Mouse (Mus musculus) forebrain, embryonic 11.5 days (tissue): ENCODE data around the gene Lcat. TPM values are rescaled to one million over a fixed set of nuclear protein-coding genes. Genes with fewer than 3 reads are reported as not detected.

ENCODE experiments used
- ATAC-seq: fragments of 200-750 bp; cut with Nextera tagmentation; replicated peaks from 2 replicates; pipeline ENCODE4 v1.8.0; 2017; ENCODE audit warnings: moderate TSS enrichment; ENCODE audit not compliant: low FRiP score
- DNase-seq: peaks from one replicate; pipeline ENCODE4 v3.0.0-alpha.2; 2017; ENCODE audit warnings: low spot score
- H3K27ac ChIP-seq: fragments of 300-500 bp; sonication (generic); 2 replicates; pipeline ENCODE4 v1.5.1; 2014; ENCODE audit warnings: low read depth, low read length
- H3K27me3 ChIP-seq: fragments of 300-500 bp; sonication (generic); 2 replicates; pipeline ENCODE4 v1.6.1; 2014; ENCODE audit warnings: mild to moderate bottlenecking, low read length, mixed read lengths; ENCODE audit not compliant: control insufficient read depth, insufficient read depth
- H3K36me3 ChIP-seq: fragments of 300-500 bp; sonication (generic); 2 replicates; pipeline ENCODE4 v1.6.1; 2014; ENCODE audit warnings: mild to moderate bottlenecking, low read length, moderate library complexity, mixed read lengths; ENCODE audit not compliant: control insufficient read depth, insufficient read depth
- H3K4me1 ChIP-seq: fragments of 300-500 bp; sonication (generic); replicated peaks from 2 replicates; pipeline ENCODE4 v1.6.1; 2014; ENCODE audit warnings: low read length, mixed read lengths; ENCODE audit not compliant: control insufficient read depth, insufficient read depth
- H3K4me2 ChIP-seq: fragments of 300-500 bp; sonication (generic); 2 replicates; pipeline ENCODE4 v1.6.1; 2014; ENCODE audit warnings: low read depth, mild to moderate bottlenecking, low read length, moderate library complexity, mixed read lengths; ENCODE audit not compliant: severe bottlenecking
- H3K4me3 ChIP-seq: fragments of 300-500 bp; sonication (generic); 2 replicates; pipeline ENCODE4 v1.5.1; 2014; ENCODE audit warnings: low read depth, low read length
- H3K9ac ChIP-seq: fragments of 300-500 bp; sonication (generic); 2 replicates; pipeline ENCODE4 v1.6.1; 2014; ENCODE audit warnings: low read length
- H3K9me3 ChIP-seq: fragments of 300-500 bp; sonication (generic); 2 replicates; pipeline ENCODE4 v1.6.1; 2016; ENCODE audit warnings: low read length, mixed read lengths; ENCODE audit not compliant: control insufficient read depth
- WGBS: fragments of 180-500 bp; shearing (Covaris S2); extraction: QIAGEN DNeasy Blood & Tissue Kit; methylation state at CpG from one replicate; pipeline ENCODE4 v1.1.7; 2014; 5-methylcytosine and 5-hydroxymethylcytosine counted together
- polyA plus RNA-seq: library from polyadenylated mRNA; unstranded; fragments of >200 nt; fragmentation: Nextera tagmentation; extraction: Ambion mirVana; gene quantifications from 2 replicates; pipeline ENCODE4 v1.2.1, GENCODE M21; 2014

Lcat gene
- polyA plus RNA-seq, 1 experiment from 2014 or later, result 0.55 TPM

GRCm38 (mm10) chr8:105937496-105938305, 5.5 kb downstream of the Lcat start:
- H3K9me3 ChIP-seq, result no peaks in the 10 kb centered on the region
- peak overlapping the region; percentile 32; the same call in 1 of the 2 replicates for H3K27ac ChIP-seq
- H3K4me1 ChIP-seq, result peaks cover 6% of the 10 kb centered on the region; the same call in 1 of the 2 replicates
- no peaks in the 10 kb centered on the region for H3K27me3 ChIP-seq
- DNase-seq, result peak; percentile 62
- WGBS, result 1% methylated on average over 33 of the region's 33 CpGs
- ATAC-seq, result no peak; the same call in 1 of the 2 replicates
- H3K4me2 ChIP-seq, result peak overlapping the region; percentile 97
- H3K9ac ChIP-seq, result peak overlapping the region; percentile 84
- peak overlapping the region; percentile 49 for H3K4me3 ChIP-seq
- H3K36me3 ChIP-seq, result no peaks in the 10 kb centered on the region

GRCm38 (mm10) chr8:105936866-105937475, 6.2 kb downstream of the Lcat start:
- Histone ChIP-seq H3K4me3 (peak overlapping the region; percentile 49), H3K4me1 (peaks cover 6% of the 10 kb centered on the region; the same call in 1 of the 2 replicates), H3K36me3 (no peaks in the 10 kb centered on the region), H3K27ac (peak overlapping the region; percentile 32), H3K27me3 (no peaks in the 10 kb centered on the region), H3K9ac (peak overlapping the region; percentile 84), H3K9me3 (no peaks in the 10 kb centered on the region), H3K4me2 (peak overlapping the region; percentile 97)
- under 1% methylated on average over 30 of the region's 30 CpGs for WGBS
- ATAC-seq, result peak; percentile 88
- peak; percentile 91 for DNase-seq

GRCm38 (mm10) chr8:105935863-105936603, 7.1 kb downstream of the Lcat start:
- DNase-seq (no peak), ATAC-seq (no peak)
- Histone ChIP-seq H3K4me1 (peaks cover 6% of the 10 kb centered on the region; the same call in 1 of the 2 replicates), H3K4me2 (peak overlapping the region; percentile 97), H3K9ac (peak overlapping the region; percentile 84), H3K27me3 (no peaks in the 10 kb centered on the region), H3K27ac (no peak overlapping the region), H3K9me3 (no peaks in the 10 kb centered on the region), H3K4me3 (peak overlapping the region; percentile 49), H3K36me3 (no peaks in the 10 kb centered on the region)
- WGBS, result 27% methylated on average over 7 of the region's 7 CpGs

- ATAC-seq (no peak), DNase-seq (no peak)
- Histone ChIP-seq H3K9me3 (no peaks in the 10 kb centered on the region), H3K4me1 (peaks cover 6% of the 10 kb centered on the region; the same call in 1 of the 2 replicates), H3K36me3 (no peaks in the 10 kb centered on the region), H3K27ac (no peak overlapping the region), H3K9ac (no peak overlapping the region), H3K4me2 (no peak overlapping the region), H3K4me3 (no peak overlapping the region), H3K27me3 (no peaks in the 10 kb centered on the region)
- WGBS, result 88% methylated on average over 6 of the region's 6 CpGs
These were observed 8.1 kb downstream of the Lcat start for GRCm38 (mm10) chr8:105935105-105935504.

- H3K4me3 ChIP-seq, result no peak within 1 kb of the TSS
- H3K36me3 ChIP-seq, result no peaks in the 10 kb centered on the region
- no peaks in the 10 kb centered on the region for H3K9me3 ChIP-seq
- 100% methylated on average over 2 of the region's 2 CpGs for WGBS
- DNase-seq (peak; percentile 32), ATAC-seq (no peak)
- H3K4me1 ChIP-seq, result peaks cover 6% of the 10 kb centered on the region; the same call in 1 of the 2 replicates
- H3K4me2 ChIP-seq, result no peak within 1 kb of the TSS
- H3K9ac ChIP-seq, result no peak within 1 kb of the TSS
- no peaks in the 10 kb centered on the region for H3K27me3 ChIP-seq
- no peak within 1 kb of the TSS for H3K27ac ChIP-seq
These were observed 9.4 kb downstream of the Lcat start, which contains the start of gene Ctrl for GRCm38 (mm10) chr8:105933762-105934161. Gene Ctrl (minus strand): TSS chr8:105933862.

GRCm38 (mm10) chr8:105932525-105932924, 10.7 kb downstream of the Lcat start:
- no peak overlapping the region for H3K27ac ChIP-seq
- H3K9me3 ChIP-seq, result no peaks in the 10 kb centered on the region
- H3K9ac ChIP-seq, result no peak overlapping the region
- H3K36me3 ChIP-seq, result no peaks in the 10 kb centered on the region
- 91% methylated on average over 11 of the region's 11 CpGs for WGBS
- ATAC-seq, result no peak
- no peaks in the 10 kb centered on the region for H3K27me3 ChIP-seq
- peaks cover 4% of the 10 kb centered on the region; the same call in 1 of the 2 replicates for H3K4me1 ChIP-seq
- H3K4me2 ChIP-seq, result no peak overlapping the region
- no peak for DNase-seq
- H3K4me3 ChIP-seq, result no peak overlapping the region

GRCm38 (mm10) chr8:105931271-105931670, 11.9 kb downstream of the Lcat start:
- Histone ChIP-seq H3K9ac (no peak overlapping the region), H3K4me1 (peaks cover 2% of the 10 kb centered on the region; the same call in 1 of the 2 replicates), H3K4me2 (no peak overlapping the region), H3K9me3 (no peaks in the 10 kb centered on the region), H3K27ac (no peak overlapping the region), H3K27me3 (no peaks in the 10 kb centered on the region), H3K36me3 (no peaks in the 10 kb centered on the region), H3K4me3 (no peak overlapping the region)
- ATAC-seq (no peak), DNase-seq (no peak)
- 91% methylated on average over 3 of the region's 3 CpGs for WGBS

- peak; percentile 71; the same call in 1 of the 2 replicates for ATAC-seq
- no peaks in the 10 kb centered on the region for H3K36me3 ChIP-seq
- peak overlapping the region; percentile 51 for H3K9ac ChIP-seq
- H3K27me3 ChIP-seq, result no peaks in the 10 kb centered on the region
- WGBS, result 18% methylated on average over 8 of the region's 8 CpGs
- no peaks in the 10 kb centered on the region for H3K9me3 ChIP-seq
- no peak overlapping the region for H3K4me3 ChIP-seq
- H3K27ac ChIP-seq, result no peak overlapping the region
- peak; percentile 90 for DNase-seq
- no peak overlapping the region for H3K4me2 ChIP-seq
- H3K4me1 ChIP-seq, result no peaks in the 10 kb centered on the region
These were observed 12.6 kb downstream of the Lcat start for GRCm38 (mm10) chr8:105930602-105931001.
